Mouse (Mus musculus) B cell, adult (primary cell): ENCODE measurements around the gene Tfec. TPM values are rescaled to one million over a fixed set of nuclear protein-coding genes. Genes with fewer than 3 reads are reported as not detected.

Experiments used
- total RNA-seq: library from RNA; stranded (reverse); gene quantifications from 4 replicates; pipeline ENCODE4 v1.2.4, GENCODE M21; 2023; ENCODE audit not compliant: inconsistent age

Tfec gene
- 0.30 to 0.45 TPM (median 0.45 TPM) in 3 of 4 replicates, not detected in the other for total RNA-seq

DNA sequence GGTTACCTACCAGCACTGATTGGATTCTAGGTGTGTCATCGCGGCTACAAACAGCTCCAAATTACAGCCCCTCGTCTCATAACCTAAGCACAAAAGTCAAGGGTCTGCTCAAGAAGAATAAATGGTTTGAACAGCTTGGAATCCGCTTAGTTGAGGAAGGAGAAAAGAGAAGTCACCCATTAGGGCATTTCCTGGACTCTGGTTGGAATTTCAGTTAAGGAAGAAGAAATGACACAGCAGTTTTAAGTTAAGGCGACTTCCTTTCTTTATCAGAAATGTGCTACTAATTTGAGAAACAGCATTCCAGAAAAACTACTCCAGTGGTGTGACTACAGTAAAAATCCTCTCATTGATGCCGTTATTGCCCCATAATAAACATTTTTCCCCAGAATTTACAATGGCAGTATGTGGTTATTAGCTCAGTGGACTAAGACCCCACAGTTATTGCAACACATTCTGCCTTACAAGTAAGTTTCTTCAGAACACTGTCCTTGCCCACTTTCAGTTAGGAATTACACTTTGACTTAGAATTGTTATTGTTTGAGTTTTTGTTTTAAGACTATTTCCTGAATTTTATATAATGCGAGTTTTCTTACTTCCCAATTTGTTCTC lies at the start of gene Tfec:
Gene Tfec, minus strand, starts transcription at position 191 of the 612 bp plus-strand sequence.

Other genes starting within 250 kb of the Tfec start
- gene Tes, start 166.7 kb upstream of the Tfec start, total RNA-seq, result 45.3 to 54.0 TPM (median 52.2 TPM) in 4 replicates